Comparison of ENCODE assay signal across 12 mouse cellular contexts in the genomic region with DNA sequence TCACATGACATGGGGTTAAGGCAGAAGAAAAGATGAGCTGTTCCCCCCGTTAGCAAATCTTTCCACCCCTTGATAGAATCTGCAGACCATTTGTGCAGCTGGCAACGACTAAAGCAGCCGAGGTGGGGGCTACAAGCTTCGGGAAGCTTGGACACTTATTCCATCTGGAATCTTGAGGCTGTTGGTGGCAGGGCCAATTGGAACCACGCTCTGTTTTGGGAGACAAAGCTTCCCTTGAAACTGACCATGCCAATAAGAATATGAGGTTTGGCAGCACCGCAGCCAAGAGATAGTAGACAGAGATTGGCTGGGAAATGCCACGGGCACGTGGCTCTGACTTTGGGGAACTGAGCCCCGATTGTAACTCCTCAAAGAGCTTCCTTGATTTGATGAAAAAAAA. TPM values are rescaled to one million over a fixed set of nuclear protein-coding genes. Genes with fewer than 3 reads are reported as not detected.
DNase-seq lines count a peak whose midpoint lies in the region; ATAC-seq and TF ChIP-seq lines count a peak whose summit lies in the region.
"Had no signal": no experiment of that assay in that cellular context is flagged by ENCODE, and none has a peak within 500 bp of the region (broad histone marks: within the 10 kb centered on the region; RNA-seq: fewer than 3 reads in every experiment).

No protein-coding gene starts in this region.

- H3K9me3 ChIP-seq in hindbrain, embryonic 10.5 days: no peaks in the 10 kb centered on the region
- 0 out of 2 replicates have a peak, but pooled peaks cover 4% of the 10 kb centered on the region for H3K9me3 ChIP-seq in hindbrain, embryonic 12.5 days (replicated peaks)
- H3K9me3 ChIP-seq in heart, postnatal 0 days (replicated peaks; ENCODE audit: control insufficient read depth, low read length): no peaks in the 10 kb centered on the region
- H3K9me3 ChIP-seq in stomach, embryonic 16.5 days (replicated peaks; ENCODE audit: control insufficient read depth, low read length): no peaks in the 10 kb centered on the region

- no peak overlapping the region for H3K9ac ChIP-seq in hindbrain, embryonic 12.5 days
- no peak overlapping the region for H3K9ac ChIP-seq in heart, postnatal 0 days (replicated peaks; ENCODE audit: low read depth, low read length)
- H3K9ac ChIP-seq in stomach, embryonic 16.5 days (ENCODE audit: low read length): no peak overlapping the region

- H3K27ac ChIP-seq in hindbrain, embryonic 10.5 days: peak overlapping the region; percentile 29; the same call in 1 of the 2 replicates
- no peak overlapping the region for H3K27ac ChIP-seq in hindbrain, embryonic 12.5 days
- H3K27ac ChIP-seq in heart, postnatal 0 days (ENCODE audit: low read depth): 0 out of 2 replicates have a peak overlapping the region, but pooled peaks have one; percentile 3
- H3K27ac ChIP-seq in stomach, embryonic 16.5 days (ENCODE audit: low read length): peak overlapping the region; percentile 30; the same call in 1 of the 2 replicates

- H3K4me2 ChIP-seq in hindbrain, embryonic 12.5 days (replicated peaks): no peak overlapping the region
- H3K4me2 ChIP-seq in heart, postnatal 0 days (ENCODE audit: low read depth, low read length): no peak overlapping the region
- no peak overlapping the region for H3K4me2 ChIP-seq in stomach, embryonic 16.5 days (ENCODE audit: low read depth, low read length)

- no peaks in the 10 kb centered on the region for H3K27me3 ChIP-seq in hindbrain, embryonic 10.5 days (ENCODE audit: insufficient read depth, poor library complexity, severe bottlenecking)
- H3K27me3 ChIP-seq in hindbrain, embryonic 12.5 days: no peaks in the 10 kb centered on the region
- no peaks in the 10 kb centered on the region for H3K27me3 ChIP-seq in heart, postnatal 0 days (ENCODE audit: control insufficient read depth, insufficient read depth, low read length)
- no peaks in the 10 kb centered on the region for H3K27me3 ChIP-seq in stomach, embryonic 16.5 days (ENCODE audit: control insufficient read depth, insufficient read depth, low read length)

- no peak for ATAC-seq in hindbrain, embryonic 12.5 days (ENCODE audit: low FRiP score)
- ATAC-seq in heart, postnatal 0 days (ENCODE audit: insufficient read depth, low read depth): 0 out of 2 replicates have a peak, but pooled peaks have one; percentile 22
- ATAC-seq in stomach, embryonic 16.5 days (ENCODE audit: insufficient read depth, low FRiP score): no peak

- peaks cover 52% of the 10 kb centered on the region for H3K4me1 ChIP-seq in hindbrain, embryonic 10.5 days (replicated peaks)
- peaks cover 28% of the 10 kb centered on the region for H3K4me1 ChIP-seq in hindbrain, embryonic 12.5 days
- peaks cover 13% of the 10 kb centered on the region for H3K4me1 ChIP-seq in heart, postnatal 0 days (ENCODE audit: control insufficient read depth, insufficient read depth)
- H3K4me1 ChIP-seq in stomach, embryonic 16.5 days (ENCODE audit: control insufficient read depth, insufficient read depth, low read length): peaks cover 9% of the 10 kb centered on the region; the same call in 1 of the 2 replicates

- H3K4me3 ChIP-seq in hindbrain, embryonic 10.5 days: no peak overlapping the region
- no peak overlapping the region for H3K4me3 ChIP-seq in hindbrain, embryonic 12.5 days
- H3K4me3 ChIP-seq in heart, postnatal 0 days (ENCODE audit: low read depth, low read length): no peak overlapping the region
- no peak overlapping the region for H3K4me3 ChIP-seq in stomach, embryonic 16.5 days (replicated peaks; ENCODE audit: low read length)
- H3K4me3 ChIP-seq: megakaryocyte, embryonic 14.5 days had no signal

- TF ChIP-seq CTCF in heart, postnatal 0 days (IDR thresholded peaks at IDR 0.05; ENCODE audit: low read depth): no peak

- WGBS in hindbrain, embryonic 10.5 days: 75% methylated on average over 9 of the region's 9 CpGs
- WGBS in hindbrain, embryonic 12.5 days: 56% methylated on average over 9 of the region's 9 CpGs
- 64% methylated on average over 9 of the region's 9 CpGs for WGBS in heart, postnatal 0 days
- 59% methylated on average over 9 of the region's 9 CpGs for WGBS in stomach, embryonic 16.5 days

- TF ChIP-seq EP300 in heart, postnatal 0 days (IDR thresholded peaks at IDR 0.05; ENCODE audit: low read depth): no peak

- no peak for DNase-seq in hindbrain, embryonic 10.5 days (ENCODE audit: low spot score)
- peak; percentile 15 for DNase-seq in right cerebral cortex, postnatal 4 days
- no peak for DNase-seq in right cerebral cortex, postnatal 25 days
- no peak for DNase-seq in heart, postnatal 0 days (ENCODE audit: low spot score)
- DNase-seq in kidney, adult 9 months: no peak
- no peak for DNase-seq in B cell, adult 2 months
- DNase-seq: cerebellum, adult 8-10 months; kidney, adult 2 months; thymus, postnatal 14 days had no signal

- no peaks in the 10 kb centered on the region for H3K36me3 ChIP-seq in hindbrain, embryonic 10.5 days
- H3K36me3 ChIP-seq in hindbrain, embryonic 12.5 days: no peaks in the 10 kb centered on the region
- no peaks in the 10 kb centered on the region for H3K36me3 ChIP-seq in heart, postnatal 0 days (replicated peaks; ENCODE audit: control insufficient read depth, insufficient read depth, low read length)
- H3K36me3 ChIP-seq in stomach, embryonic 16.5 days (ENCODE audit: control insufficient read depth, insufficient read depth, low read length): no peaks in the 10 kb centered on the region

RNA-seq across cellular contexts. Expression of gene Vash1, which starts 31.7 kb away (rescaled TPM):
- 21.1 and 27.4 TPM in 2 replicates for polyA plus RNA-seq in hindbrain, embryonic 10.5 days (2016; fragmentation: Nextera tagmentation; extraction: Ambion mirVana)
- polyA plus RNA-seq in hindbrain, embryonic 12.5 days (2016; fragmentation: Nextera tagmentation; extraction: Ambion mirVana): 34.4 and 35.3 TPM in 2 replicates
- 35.0 and 38.1 TPM in 2 replicates for total RNA-seq in heart, postnatal 0 days (2014; rRNA removed; ENCODE audit: low replicate concordance)
- 8.2 and 8.9 TPM in 2 replicates for polyA plus RNA-seq in heart, postnatal 0 days (2015; fragmentation: Nextera tagmentation; extraction: Ambion mirVana)
- 5.2 and 6.8 TPM in 2 replicates for polyA plus RNA-seq in stomach, embryonic 16.5 days (2015; fragmentation: Nextera tagmentation; extraction: Ambion mirVana)
